Mouse (Mus musculus) c-Kit-positive CD71-positive TER-119-positive erythroid progenitor cells, embryonic 14.5 days (primary cell): Measurements from ENCODE around the gene Palm3.
A peak's percentile ranks its signal among the peaks of the same experiment; 100 is the strongest.
"Not testable (repeated sequence)": the region's sequence is repeated elsewhere in the genome, so short reads cannot be mapped to it uniquely, and the experiment has no call there.

Source experiments
- DNase-seq: peaks from one replicate; pipeline ENCODE4 v3.0.0-alpha.2; 2013; ENCODE audit warnings: low spot score

The Palm3 gene

DNA sequence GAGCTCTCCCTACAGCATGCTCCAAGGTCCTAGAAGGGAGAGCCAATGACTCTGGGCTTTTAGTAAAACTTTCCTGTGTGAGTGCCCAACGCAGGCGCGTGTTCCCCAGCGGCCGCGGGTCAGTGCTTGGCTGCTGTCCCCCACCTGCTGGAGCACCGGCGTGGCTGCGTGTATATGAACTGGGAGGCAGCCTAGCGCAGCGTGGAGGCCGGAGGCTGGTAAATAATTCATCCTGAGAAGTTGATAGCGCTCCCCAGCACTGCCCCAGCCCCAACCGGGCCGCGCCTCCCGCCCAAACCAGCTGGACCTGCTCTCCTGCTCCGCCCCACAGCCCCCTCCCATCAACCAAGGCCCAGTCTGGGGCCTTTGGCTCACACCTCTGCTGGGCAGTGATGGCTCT, at the start of gene Palm3:
Palm3 (plus strand) TSS at position 376 of the 400 bp plus-strand sequence.
- no peak for DNase-seq

DNA sequence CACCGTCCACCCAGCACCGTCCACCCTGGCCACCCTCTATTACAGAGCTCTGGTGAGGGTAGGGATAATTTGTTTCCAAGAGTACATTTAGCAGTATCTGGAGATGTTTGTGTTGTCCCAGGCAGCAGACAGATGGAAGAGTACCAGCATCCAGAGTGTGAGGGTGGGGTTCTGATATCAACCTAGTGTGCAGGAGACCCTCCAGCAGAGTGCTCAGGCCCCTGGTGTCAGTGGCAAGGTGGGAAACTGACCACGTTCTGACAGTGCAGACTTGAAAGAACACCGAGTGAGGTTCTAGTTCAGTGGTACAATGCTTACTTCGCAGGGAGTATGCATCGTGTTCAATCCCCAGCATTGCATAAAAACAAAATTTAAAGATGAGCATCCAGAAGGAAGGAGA, 49.6 kb upstream of the Palm3 start:
- no peak for DNase-seq

DNA sequence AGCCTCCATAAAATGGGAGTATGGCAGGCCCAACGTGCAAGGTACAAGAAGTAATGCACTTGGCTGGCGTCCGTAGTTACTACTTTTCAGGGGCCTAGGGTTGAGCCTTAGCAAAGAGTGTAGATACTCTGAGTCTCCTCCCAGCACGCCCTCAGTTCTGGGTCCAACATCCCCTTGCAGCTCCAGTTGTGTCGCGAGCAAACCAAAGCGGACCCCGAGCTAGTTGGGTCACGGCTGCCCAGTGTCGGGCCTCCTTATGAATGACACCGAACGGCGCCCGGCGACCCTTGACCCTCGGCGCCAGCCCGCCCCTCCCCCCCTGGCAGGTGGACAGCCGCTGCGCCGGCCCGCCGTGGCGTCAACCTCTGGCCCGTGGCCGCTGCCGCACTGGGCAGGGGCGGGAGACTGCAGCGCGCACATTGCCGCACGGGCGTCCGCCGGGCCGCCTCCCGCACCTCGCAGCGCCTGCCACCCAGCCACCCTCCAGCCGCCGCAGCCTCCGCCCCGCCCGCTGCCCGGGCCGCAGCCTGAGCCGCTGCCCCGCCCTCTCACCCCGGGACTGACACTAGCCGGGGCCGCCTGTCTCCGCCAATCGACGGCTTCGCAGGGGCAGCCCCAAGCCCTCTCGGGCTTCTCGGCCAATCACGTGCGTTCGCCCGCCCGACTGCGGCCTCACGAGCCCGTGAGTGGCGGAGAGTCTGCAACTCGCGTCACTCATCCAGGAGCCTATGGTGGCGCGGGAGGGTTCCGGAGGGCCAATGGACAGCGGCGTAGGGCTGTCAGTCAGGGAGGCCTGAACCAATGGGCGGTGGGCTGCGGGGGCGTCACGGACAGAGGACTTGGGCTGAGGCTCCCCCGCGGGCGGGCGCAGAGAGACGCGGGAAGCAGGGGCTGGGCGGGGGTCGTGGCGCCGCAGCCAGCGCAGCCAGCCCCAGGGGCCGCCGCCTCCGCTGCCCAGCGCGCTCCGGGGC, 48.8 kb upstream of the Palm3 start, which contains the start of gene Prkaca:
Prkaca (plus strand) TSS at position 844 of the 971 bp plus-strand sequence.
- DNase-seq, result peak; percentile 97

DNA sequence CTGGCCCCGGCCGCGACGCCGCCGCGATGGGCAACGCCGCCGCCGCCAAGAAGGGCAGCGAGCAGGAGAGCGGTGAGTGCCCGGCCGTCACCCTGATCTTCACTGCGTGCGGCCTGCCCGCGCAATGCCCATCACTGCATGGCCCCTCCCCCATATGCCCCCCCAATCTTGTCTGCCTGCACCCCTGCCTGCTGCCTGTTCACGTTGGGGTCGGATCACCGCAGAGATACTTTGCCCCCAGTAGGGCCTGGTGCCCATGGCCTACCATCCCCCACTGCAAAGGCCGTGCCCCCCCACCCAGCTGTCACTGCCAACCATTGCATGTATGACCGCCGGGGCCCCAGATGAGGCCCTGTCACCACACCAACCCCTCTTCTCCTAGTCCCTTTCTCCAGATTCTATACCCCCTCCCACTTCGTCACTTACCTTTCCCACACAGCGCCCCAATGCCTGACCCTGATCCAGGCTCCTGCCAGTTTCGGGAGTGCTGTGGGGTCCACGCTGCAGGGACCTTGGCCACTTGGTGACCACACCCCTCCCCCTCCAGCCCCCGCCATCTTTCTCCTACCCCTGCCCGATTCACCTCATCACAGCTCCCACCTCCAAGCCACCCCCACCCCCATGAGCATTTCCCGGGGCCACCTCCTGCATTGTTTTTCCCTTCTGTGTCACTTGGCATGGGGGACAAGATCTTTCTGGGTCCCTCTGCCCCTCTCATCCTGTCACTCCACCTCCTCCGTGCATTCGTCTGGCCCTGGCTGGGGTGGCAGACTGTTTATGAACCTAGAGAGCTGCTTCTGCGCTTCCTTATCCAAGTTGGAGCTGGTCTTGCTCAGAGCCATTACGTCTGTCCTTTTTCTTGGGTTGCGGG, 47.9 kb upstream of the Palm3 start:
- no peak for DNase-seq

DNA sequence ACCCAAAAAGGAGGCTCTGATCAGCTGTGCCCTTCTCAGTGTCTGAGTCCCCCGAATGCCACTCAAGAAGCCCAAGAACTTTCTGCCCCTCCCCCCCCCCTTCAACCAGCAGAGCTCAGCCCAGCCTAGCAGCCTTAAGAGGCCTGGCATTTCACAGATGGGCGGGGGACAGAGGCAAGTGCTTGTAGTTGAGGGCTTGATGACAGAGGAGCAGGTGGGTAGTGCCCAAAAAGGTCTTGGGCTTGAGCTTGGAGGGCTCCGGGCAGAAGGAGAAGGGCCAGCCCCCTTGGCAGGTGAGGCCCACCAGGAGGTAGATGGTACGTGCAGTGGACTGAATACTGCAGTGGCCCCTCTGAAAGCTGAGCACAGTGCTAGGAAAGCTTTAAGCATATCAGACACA, 46.8 kb upstream of the Palm3 start:
- DNase-seq, result no peak

DNA sequence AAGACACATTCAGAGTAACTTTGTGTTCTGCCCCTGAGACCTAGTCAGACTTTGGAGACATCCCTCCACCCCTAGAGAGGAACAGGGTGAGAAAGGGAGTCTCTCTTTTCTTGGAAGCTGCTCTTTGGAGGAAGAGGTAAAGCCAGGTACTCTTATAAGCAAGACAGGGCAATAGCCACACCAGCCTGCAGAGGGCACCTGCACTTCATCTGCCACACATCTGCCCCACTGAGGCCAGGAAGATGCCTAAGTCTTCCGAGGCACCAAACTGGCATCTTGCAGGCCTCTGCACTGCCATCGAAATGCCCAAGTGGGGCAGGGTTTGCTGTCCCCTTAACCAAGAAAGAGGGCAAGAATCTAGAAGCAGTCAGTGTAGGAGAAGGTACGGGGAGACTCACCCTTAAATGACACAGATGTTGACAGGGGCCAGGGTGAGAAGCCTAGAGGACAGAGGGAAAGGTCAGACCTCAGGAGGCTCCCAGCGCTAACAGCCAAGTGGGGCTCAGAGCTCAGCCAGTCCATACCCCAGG, 45.1 kb upstream of the Palm3 start:
- no peak for DNase-seq

DNA sequence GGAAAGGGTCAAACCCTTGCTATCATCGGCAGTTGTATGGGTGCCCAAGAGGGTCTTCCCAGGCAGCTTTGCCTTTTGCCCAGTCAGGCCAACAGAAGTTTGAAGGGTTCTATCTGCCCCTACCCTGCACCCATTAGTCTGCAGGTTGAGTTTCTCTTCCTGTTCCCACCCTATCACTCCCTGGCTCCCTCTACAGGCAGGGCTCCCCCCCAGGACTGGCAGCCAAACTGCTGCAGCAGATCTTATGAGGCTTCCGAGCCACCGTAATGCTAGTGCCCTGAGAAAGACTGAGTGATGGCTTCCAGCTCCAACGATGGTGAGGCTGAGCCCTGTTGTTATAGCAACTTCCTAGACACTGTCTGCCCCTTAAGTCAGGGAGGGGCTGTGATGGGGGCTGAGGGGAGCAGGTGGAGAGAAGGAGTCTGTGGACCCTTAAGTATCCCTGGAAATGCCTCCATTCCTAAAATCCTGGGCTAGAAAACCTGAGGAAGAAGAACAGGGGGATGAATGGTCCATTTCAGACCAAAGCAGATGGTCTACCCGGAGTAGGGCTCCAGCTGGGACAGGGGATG, 44.4 kb upstream of the Palm3 start:
- DNase-seq, result no peak

DNA sequence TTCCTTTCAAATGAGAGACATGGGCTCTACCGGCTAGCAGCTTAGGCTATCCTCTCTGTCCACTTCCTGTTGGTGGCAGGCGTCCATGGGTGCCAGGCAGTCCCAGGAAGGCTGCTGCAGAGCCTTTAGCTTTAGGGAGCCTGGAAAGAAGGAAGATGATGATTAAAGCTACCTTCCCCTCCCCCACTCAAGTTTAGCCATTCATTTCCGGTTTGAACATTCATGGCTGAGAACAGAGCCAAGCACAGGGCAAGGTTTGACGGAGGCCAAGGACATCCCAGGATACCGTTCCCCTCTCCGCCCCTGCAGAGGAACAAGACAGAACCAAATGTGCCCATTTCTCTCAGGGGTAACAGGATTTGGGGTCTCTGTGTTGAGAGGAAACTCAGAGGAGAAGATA, 43.6 kb upstream of the Palm3 start:
- no peak for DNase-seq

DNA sequence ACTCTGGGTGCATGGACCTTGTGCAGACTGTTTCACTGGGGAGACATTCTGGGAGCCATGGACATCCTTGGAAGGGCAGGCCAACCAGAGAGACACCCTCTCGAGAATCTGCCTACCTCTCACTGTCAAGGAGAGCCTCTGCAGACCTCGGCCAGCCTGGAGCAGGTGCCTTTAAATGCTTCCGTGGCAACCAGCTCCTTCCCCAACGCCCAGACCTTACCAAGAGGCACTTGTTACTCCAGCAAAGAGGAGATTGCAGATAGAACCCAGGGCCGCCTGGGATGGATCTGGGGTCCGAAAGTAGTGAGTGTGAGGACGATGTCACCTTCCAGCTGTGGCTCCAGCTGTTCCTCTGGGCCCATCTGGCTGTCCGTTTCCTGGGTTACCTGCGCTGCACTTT, 43.1 kb upstream of the Palm3 start:
- no peak for DNase-seq

DNA sequence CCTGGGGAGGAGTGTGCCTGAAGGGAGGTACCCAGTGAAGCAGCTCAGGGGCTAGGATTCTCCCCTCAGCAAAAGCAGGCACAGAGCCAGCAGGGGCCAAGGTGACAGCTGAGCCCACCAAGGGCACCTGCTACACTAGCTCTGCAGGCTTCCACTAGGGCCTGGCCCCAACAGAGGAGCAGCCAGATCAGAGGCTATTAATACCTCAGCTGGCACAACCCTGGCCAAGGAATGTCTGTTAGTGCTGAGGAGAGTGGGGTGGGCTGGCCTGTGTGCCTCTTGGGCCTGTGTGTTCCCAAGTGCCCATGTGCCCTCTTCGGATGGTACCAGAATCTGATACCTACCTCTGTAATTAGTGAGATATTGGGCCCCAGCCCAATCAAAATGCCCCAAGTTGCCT, 41.0 kb upstream of the Palm3 start:
- no peak for DNase-seq

DNA sequence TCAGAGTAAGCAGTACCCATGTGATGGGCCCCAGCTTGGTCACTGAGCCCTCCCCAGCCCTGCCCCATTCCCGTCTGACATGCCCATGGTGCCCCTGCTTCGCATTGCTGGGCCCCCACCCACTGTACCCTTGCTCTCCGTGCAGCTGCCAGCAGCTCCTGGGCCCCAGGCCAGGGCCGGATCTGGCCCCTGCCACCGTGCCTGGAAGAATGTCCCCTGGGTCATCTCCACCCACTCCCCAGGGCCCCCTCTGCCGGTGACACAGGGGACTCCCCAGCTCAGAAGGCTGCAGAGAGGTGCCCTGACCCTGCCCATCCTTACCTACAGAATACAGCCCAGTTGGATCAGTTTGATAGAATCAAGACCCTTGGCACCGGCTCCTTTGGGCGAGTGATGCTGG, 40.4 kb upstream of the Palm3 start:
- DNase-seq, result no peak

DNA sequence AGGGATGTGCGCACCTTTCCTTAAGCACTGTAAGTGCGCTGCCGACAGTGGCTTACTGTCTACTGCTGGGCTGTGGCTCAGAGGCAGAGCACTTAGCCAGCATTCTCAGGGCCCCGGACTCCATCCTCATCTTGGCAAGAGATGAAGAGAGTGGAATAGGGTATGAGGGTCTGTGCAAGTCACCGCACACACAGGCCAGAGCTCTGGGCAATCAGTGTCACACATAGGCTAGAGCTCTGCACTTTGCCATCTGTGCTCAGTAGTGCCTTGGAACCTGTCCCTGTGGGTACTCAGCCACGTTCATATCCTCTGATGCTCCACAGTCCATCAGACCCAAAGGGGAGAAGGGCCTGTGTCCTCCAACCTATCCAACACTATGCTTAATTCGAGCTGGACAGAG, 39.7 kb upstream of the Palm3 start:
- no peak for DNase-seq

DNA sequence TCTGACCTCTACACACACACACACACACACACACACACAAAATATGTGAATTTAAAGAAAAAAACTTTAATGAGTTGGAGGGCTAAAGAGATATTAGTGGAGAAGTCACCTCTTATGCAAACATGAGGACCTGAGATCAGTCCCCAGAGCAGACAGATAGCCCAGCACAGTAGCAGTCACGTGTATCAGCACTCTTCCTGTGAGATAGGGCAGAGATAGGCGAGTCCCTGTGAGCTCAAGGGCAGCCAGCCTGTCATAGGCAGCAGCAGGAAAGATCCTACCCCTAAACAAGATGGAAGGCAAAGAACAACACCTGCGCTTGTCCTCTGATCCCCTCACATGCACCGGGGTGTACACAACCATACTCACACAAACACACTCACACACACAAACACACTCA, 38.8 kb upstream of the Palm3 start:
- no peak for DNase-seq

DNA sequence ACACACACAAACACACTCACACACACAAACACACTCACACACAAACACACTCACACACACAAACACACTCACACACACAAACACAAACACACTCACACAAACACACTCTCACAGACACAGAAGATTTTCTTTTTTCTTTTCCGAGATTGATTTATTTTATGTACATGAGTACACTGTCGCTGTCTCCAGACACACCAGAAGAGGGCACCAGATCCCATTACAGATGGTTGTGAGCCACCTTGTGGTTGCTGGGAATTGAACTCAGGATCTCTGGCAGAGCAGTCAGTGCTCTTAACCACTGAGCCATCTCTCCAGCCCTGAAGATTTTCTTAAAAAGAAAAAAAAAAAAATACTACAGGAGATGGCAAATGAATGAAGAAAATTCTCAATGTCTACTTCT, 38.0 kb upstream of the Palm3 start:
- not testable (repeated sequence) for DNase-seq

DNA sequence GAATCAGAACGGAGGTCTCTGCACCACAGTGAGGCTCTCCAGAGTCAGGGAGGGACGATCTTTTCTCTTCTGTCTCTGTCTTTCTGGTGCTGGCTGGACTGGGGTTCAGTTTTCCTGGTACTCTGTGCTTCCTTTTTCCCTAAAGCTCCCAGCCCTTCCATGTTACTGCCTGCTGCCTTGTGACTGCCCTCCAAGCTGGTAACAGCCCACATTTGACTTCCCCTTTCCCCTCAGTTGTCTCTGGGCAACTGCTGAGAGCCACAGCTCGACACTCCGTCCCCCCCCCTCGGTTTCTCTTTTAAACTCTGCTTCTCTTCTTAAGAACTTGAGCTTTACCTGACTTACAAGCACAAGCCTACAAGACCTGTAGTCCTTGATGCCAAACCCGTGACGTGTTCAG, 32.0 kb upstream of the Palm3 start:
- no peak for DNase-seq

DNA sequence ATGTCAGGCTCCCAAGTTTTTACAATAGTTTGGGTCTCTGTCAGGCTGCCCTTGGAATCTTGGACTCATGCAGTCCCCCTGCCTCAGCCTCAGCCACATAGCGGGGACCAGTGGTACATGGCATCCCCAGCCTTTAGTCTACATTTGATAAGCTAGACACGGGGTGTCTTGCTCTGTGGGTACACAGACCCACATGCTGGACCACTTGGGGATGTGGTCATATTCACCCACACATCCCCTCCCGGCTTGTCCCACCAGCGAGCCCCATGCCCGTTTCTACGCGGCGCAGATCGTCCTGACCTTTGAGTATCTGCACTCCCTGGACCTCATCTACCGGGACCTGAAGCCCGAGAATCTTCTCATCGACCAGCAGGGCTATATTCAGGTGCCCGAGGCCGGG, 31.1 kb upstream of the Palm3 start:
- DNase-seq, result no peak

DNA sequence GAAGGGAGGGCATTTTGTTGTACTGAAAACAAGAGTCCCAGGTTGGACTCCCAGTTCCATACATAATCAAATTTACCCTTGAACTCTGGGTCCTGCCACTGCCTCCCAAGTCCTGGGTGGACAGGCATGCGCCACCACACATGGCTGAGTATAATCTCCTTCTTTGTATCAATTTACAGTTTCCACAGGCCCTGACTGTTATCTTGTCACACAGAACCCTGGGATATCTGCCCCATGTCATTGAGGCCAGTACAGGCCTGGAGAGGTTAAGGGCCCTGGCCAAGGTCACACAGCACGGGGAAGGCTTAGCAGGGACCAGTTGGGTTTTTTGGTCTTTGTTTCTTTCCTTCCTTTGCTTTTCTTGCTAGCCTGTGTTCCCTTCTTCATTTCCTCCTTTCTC, 28.8 kb upstream of the Palm3 start:
- DNase-seq, result no peak

DNA sequence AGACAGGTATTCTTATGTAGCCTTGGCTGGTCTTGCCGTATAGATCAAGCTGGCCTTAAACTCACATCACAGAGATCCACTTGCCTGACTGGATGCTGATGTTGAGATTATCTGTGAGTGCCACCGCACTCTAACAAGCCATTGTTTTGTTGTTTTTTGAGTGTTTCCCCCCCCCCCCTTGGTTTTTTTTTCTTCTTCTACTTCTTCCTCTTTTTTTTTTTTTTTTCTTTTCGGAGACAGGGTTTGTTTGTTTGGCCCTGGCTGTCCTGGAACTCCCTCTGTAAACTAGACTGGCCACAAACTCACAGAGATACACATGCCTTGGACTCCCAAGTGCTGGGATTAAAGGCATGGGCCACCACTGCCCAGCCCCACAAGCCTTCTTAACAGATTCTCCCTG, 27.2 kb upstream of the Palm3 start:
- DNase-seq, result no peak

DNA sequence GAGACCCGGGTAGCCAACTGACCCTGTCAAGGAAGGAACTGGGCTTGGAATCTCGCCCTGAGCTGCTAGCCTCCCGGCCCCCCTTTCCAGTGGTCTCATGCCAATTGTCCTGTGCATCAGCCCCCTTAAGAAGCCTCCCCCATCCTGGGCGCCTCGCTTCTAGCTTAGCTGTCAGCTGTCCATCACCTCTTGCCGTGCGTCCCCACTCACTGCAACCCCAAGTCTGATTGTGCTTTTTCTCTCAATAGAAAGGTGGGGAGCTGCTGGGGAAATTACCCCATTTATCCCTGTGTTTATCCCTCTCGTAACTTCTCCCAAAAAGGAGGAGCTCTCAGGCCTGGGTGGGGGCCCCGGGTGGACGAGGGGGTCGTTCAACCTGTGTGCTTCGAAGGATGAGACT, 25.3 kb upstream of the Palm3 start:
- DNase-seq, result no peak

DNA sequence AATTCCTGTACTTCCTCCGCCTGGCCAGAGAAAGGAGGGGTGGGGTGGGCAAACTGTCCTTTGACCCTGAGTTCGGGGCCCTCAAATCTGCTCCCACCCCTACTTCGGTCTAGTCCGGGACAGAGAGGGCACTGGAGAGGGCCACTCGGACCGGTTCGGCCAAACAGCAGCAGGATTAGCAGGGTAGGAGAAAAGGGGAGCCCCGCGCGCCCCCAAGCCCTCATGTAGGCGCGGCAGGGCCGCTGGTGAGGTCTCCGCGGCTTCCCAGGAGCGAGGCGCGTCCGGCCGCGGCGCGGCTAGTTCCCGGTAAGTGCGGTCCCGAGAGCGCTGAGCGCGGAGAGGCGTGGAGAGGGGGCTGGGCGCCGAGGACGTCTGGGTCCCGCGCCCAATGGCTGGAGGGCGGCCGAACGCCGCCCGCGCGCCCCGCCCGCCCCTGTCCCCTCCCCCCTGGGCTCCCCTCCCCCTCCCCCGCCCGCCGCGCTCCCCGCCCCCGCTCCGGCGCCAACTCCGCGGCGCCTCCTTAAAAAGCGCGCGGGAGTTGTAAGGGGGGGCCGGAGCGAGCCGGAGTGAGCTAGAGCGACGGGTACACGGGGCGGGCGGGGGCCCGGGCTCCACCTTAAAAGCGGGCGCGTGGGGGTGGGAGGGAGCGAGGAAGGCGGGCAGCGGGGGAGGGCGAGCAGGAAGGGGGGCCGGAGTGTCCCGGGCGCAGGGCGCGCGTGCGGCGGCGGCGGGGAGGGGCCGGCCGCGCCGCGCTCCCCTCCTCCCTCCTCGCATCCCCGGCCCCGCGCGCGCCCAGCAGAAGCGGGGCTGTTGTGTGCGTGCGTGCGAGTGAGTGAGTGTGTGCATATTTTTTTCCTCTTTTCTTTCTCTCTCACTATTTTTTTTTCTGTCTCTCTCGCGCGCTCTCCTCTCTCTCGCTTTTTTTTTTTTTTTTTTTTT, 24.4 kb upstream of the Palm3 start:
- DNase-seq, result peak; percentile 81

DNA sequence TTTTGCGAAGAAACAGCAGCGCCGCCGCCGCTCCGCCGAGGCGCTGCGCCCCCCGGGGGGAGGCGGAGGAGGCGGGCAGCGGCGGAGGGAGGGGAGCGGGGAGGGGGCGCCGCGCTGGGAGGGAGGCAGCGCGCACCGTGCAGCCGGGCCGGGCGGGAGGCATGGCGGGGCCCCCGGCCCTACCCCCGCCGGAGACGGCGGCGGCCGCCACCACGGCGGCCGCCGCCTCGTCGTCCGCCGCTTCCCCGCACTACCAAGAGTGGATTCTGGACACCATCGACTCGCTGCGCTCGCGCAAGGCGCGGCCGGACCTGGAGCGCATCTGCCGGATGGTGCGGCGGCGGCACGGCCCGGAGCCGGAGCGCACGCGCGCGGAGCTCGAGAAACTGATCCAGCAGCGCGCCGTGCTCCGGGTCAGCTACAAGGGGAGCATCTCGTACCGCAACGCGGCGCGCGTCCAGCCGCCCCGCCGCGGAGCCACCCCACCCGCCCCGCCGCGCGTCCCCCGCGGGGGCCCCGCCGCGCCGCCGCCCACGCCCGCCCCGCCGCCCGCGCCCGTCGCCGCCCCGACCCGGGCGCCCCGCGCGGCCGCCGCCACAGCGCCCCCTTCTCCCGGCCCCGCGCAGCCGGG, 23.6 kb upstream of the Palm3 start, which contains the start of gene Samd1:
Samd1 (plus strand) TSS at position 162 of the 631 bp plus-strand sequence.
- no peak for DNase-seq
